Mouse (Mus musculus) CH12.LX (cell line): ENCODE results near the gene Ubl5. TPM values are rescaled to one million over a fixed set of nuclear protein-coding genes. Genes with fewer than 3 reads are reported as not detected.

Experiments
- DNase-seq: peaks from one replicate; pipeline ENCODE4 v3.0.0-alpha.2; 2013; ENCODE audit errors: extremely low read depth
- H3K27ac ChIP-seq: 2 replicates; pipeline ENCODE4 v1.5.1; 2012; ENCODE audit warnings: low read depth, mild to moderate bottlenecking, control low read depth, moderate library complexity; ENCODE audit not compliant: insufficient read depth
- H3K27me3 ChIP-seq: replicated peaks from 2 replicates; pipeline ENCODE3; 2012; ENCODE audit warnings: inconsistent platforms
- H3K36me3 ChIP-seq, 2 experiments: replicated peaks in 1 of 2; 2 replicates each; pipeline versions ENCODE3 to v1.6.1; 2012; ENCODE audit warnings: inconsistent platforms in 1 of 2, low read length in 1 of 2, mild to moderate bottlenecking in 1 of 2, mixed read lengths in 1 of 2, moderate library complexity in 1 of 2; ENCODE audit not compliant: control insufficient read depth in 1 of 2, insufficient read depth in 1 of 2
- H3K4me1 ChIP-seq, 2 experiments: 2 replicates each; pipeline ENCODE4 v1.6.1; 2012; ENCODE audit warnings: inconsistent platforms in 1 of 2, moderate library complexity in 1 of 2; ENCODE audit not compliant: insufficient read depth in 2 of 2, control insufficient read depth in 1 of 2
- H3K4me2 ChIP-seq: 2 replicates; pipeline ENCODE4 v1.6.1; 2012; ENCODE audit warnings: low read depth, mild to moderate bottlenecking, control low read depth; ENCODE audit not compliant: poor library complexity, insufficient read depth, severe bottlenecking
- H3K4me3 ChIP-seq, 3 experiments: fragments of 150-350 bp in 1 of 3; sonication (generic) in 1 of 3; replicated peaks in 1 of 3; 2 replicates each; pipeline versions ENCODE3 to v1.5.1; 2011 to 2012; ENCODE audit warnings: low read depth in 2 of 3, low read length in 2 of 3, mild to moderate bottlenecking in 2 of 3, moderate library complexity in 2 of 3, control low read depth in 1 of 3, improper control_type of control experiment in 1 of 3, inconsistent platforms in 1 of 3, mixed read lengths in 1 of 3; ENCODE audit not compliant: poor library complexity in 1 of 3
- H3K79me2 ChIP-seq: replicated peaks from 2 replicates; pipeline ENCODE4 v1.6.1; 2012; ENCODE audit warnings: mild to moderate bottlenecking, moderate library complexity; ENCODE audit not compliant: control insufficient read depth, poor library complexity, insufficient read depth, severe bottlenecking; ENCODE audit errors: extremely low read depth
- H3K9ac ChIP-seq: 2 replicates; pipeline ENCODE4 v1.6.1; 2012; ENCODE audit warnings: low read depth, mild to moderate bottlenecking, control low read depth, moderate library complexity; ENCODE audit not compliant: insufficient read depth
- H3K9me3 ChIP-seq: replicated peaks from 2 replicates; pipeline ENCODE3; 2012; ENCODE audit warnings: low read length, inconsistent platforms, mixed read lengths
- EP300 ChIP-seq: IDR thresholded peaks from 2 replicates; pipeline ENCODE4 v1.6.1; 2011; ENCODE audit warnings: low read length, improper control_type of control experiment
- GABPA ChIP-seq: IDR thresholded peaks from 2 replicates; pipeline ENCODE4 v1.6.1; 2012; ENCODE audit warnings: low read depth, low read length, improper control_type of control experiment, inconsistent platforms; ENCODE audit not compliant: insufficient replicate concordance
- JUN ChIP-seq: IDR thresholded peaks from 2 replicates; pipeline ENCODE4 v1.6.1; 2011; ENCODE audit warnings: low read depth, mild to moderate bottlenecking, low read length, improper control_type of control experiment, moderate library complexity; ENCODE audit not compliant: insufficient read depth
- KAT2A ChIP-seq: IDR thresholded peaks from 2 replicates; pipeline ENCODE4 v1.6.1; 2012; ENCODE audit warnings: low read length, improper control_type of control experiment, inconsistent platforms; ENCODE audit not compliant: insufficient replicate concordance
- MAX ChIP-seq: IDR thresholded peaks from 2 replicates; pipeline ENCODE4 v1.6.1; 2011; ENCODE audit warnings: low read length, improper control_type of control experiment
- MYC ChIP-seq: IDR thresholded peaks from 2 replicates; pipeline ENCODE4 v1.6.1; 2011; ENCODE audit warnings: low read depth, mild to moderate bottlenecking, improper control_type of control experiment, low read length
- PAX5 ChIP-seq: IDR thresholded peaks from 2 replicates; pipeline ENCODE4 v1.6.1; 2012; ENCODE audit warnings: low read length, inconsistent platforms, mixed read lengths
- POLR2A ChIP-seq: IDR thresholded peaks from 2 replicates; pipeline ENCODE4 v1.6.1; 2011; ENCODE audit warnings: low read depth, mild to moderate bottlenecking, improper control_type of control experiment, low read length
- RAD21 ChIP-seq: IDR thresholded peaks from 2 replicates; pipeline ENCODE4 v1.6.1; 2011; ENCODE audit warnings: low read depth, mild to moderate bottlenecking, low read length, improper control_type of control experiment, moderate library complexity
- RCOR1 ChIP-seq: conservative IDR thresholded peaks from 2 replicates; pipeline ENCODE4 v1.6.1; 2012; ENCODE audit warnings: low read depth, mild to moderate bottlenecking, inconsistent platforms, low read length, improper control_type of control experiment
- SIN3A ChIP-seq: IDR thresholded peaks from 2 replicates; pipeline ENCODE4 v1.6.1; 2012; ENCODE audit warnings: low read length, improper control_type of control experiment, inconsistent platforms
- SMC3 ChIP-seq: IDR thresholded peaks from 2 replicates; pipeline ENCODE4 v1.6.1; 2011; ENCODE audit warnings: low read depth, low read length, improper control_type of control experiment
- TCF12 ChIP-seq: IDR thresholded peaks from 2 replicates; pipeline ENCODE4 v1.6.1; 2014; ENCODE audit warnings: low read depth, mild to moderate bottlenecking, inconsistent platforms, low read length, improper control_type of control experiment
- USF2 ChIP-seq: conservative IDR thresholded peaks from 2 replicates; pipeline ENCODE4 v1.6.1; 2011; ENCODE audit warnings: low read depth, low read length, improper control_type of control experiment
- ZKSCAN1 ChIP-seq: IDR thresholded peaks from 2 replicates; pipeline ENCODE4 v1.6.1; 2012; ENCODE audit warnings: low read depth, inconsistent platforms, low read length, improper control_type of control experiment, borderline replicate concordance
- ZMIZ1 ChIP-seq: IDR thresholded peaks from 2 replicates; pipeline ENCODE4 v1.6.1; 2012; ENCODE audit warnings: low read depth, mild to moderate bottlenecking, inconsistent platforms, low read length, improper control_type of control experiment
- ZNF384 ChIP-seq: IDR thresholded peaks from 2 replicates; pipeline ENCODE4 v1.6.1; 2012; ENCODE audit warnings: low read depth, low read length, improper control_type of control experiment, inconsistent platforms
- dilution Hi-C: fragments of 300-500 bp; cut with MboI; formaldehyde crosslinking; loops from 2 replicates; pipeline ENCODE4 v1.14.3; 2020; ENCODE audit warnings: low sequenced_read_pairs; ENCODE audit not compliant: extremely low pct_unique_long_range_greater_than_20kb, extremely low pct_ligation_motif_present
- in situ Hi-C: fragments of 300-500 bp; cut with MboI; formaldehyde crosslinking; loops from 3 replicates; pipeline ENCODE4 v1.14.3; 2019; ENCODE audit warnings: low sequenced_read_pairs, low pct_ligation_motif_present, low pct_unique_long_range_greater_than_20kb, mixed read lengths
- polyA plus RNA-seq: library from polyadenylated mRNA; unstranded; fragments of >175 nt; gene quantifications from 2 replicates; pipeline ENCODE4 v1.2.1, GENCODE M21; 2012; ENCODE audit warnings: low read depth; ENCODE audit not compliant: insufficient read length
- total RNA-seq, 2 experiments: library from RNA; depleted of rRNA; stranded (reverse); fragments of 300-350 nt in 1 of 2; fragments of >200 nt in 1 of 2; gene quantifications; 2 replicates each; pipeline ENCODE4 v1.2.3; 2012 to 2014

Ubl5 gene
- total and polyA plus RNA-seq, 3 experiments, result 155 to 328 (median 291) TPM

GRCm38 (mm10) chr9:20694721-20695235, 52.1 kb downstream of the Ubl5 start:
- dilution Hi-C loops, result no loop called here
- H3K27me3 ChIP-seq, result peaks cover 24% of the 10 kb centered on the region
- no peak overlapping the region for H3K4me3 ChIP-seq
- H3K4me1 ChIP-seq, result peaks cover 2 to 11% of the 10 kb centered on the region in 2 experiments
- H3K27ac ChIP-seq, result no peak overlapping the region
- no peak overlapping the region for H3K9ac ChIP-seq
- peaks cover under 1% of the 10 kb centered on the region for H3K9me3 ChIP-seq
- in situ Hi-C loops, result no loop called here
- no peaks in the 10 kb centered on the region for H3K36me3 ChIP-seq
- TF ChIP-seq USF2 (no peak), GABPA (no peak), KAT2A (no peak), ZMIZ1 (no peak), TCF12 (no peak), SIN3A (no peak), ZKSCAN1 (no peak), MAX (no peak), SMC3 (no peak), EP300 (no peak), PAX5 (no peak), ZNF384 (no peak), POLR2A (no peak), JUN (no peak), RAD21 (no peak)
- no peaks in the 10 kb centered on the region for H3K79me2 ChIP-seq
- DNase-seq, result no peak
- H3K4me2 ChIP-seq, result no peak overlapping the region

- TF ChIP-seq MYC, result no peak
- no peak for TF ChIP-seq RCOR1
- H3K27me3 ChIP-seq, result peaks cover 29% of the 10 kb centered on the region
- in situ Hi-C loops, result no loop called here
Observed at GRCm38 (mm10) chr9:20696107-20696712, 53.5 kb downstream of the Ubl5 start.

More at GRCm38 (mm10) chr9:20696107-20696712, 53.5 kb downstream of the Ubl5 start:
- Histone ChIP-seq H3K79me2 (no peaks in the 10 kb centered on the region), H3K9me3 (peaks cover 3% of the 10 kb centered on the region), H3K4me1 (peaks cover 2% of the 10 kb centered on the region in 2 experiments; a peak in 1 of 4 replicates), H3K4me3 (no peak overlapping the region), H3K4me2 (no peak overlapping the region), H3K9ac (no peak overlapping the region), H3K36me3 (no peaks in the 10 kb centered on the region), H3K27ac (no peak overlapping the region)
- dilution Hi-C loops, result no loop called here
- no peak for DNase-seq

Other genes starting within 250 kb of the Ubl5 start
- 13.3 and 16.5 TPM in 2 replicates for gene Zfp26, start 182.7 kb upstream of the Ubl5 start, total RNA-seq (2012; rRNA removed)
- gene Zfp26, start 182.7 kb upstream of the Ubl5 start, total RNA-seq (2014; rRNA removed), result 17.3 and 22.0 TPM in 2 replicates
- gene Zfp26, start 182.7 kb upstream of the Ubl5 start, polyA plus RNA-seq, result 9.4 and 11.7 TPM in 2 replicates
- gene Zfp426, start 150.1 kb upstream of the Ubl5 start, total RNA-seq (2012; rRNA removed), result 13.9 and 14.7 TPM in 2 replicates
- gene Zfp426, start 150.1 kb upstream of the Ubl5 start, total RNA-seq (2014; rRNA removed), result 18.2 and 19.3 TPM in 2 replicates
- 11.8 and 13.0 TPM in 2 replicates for gene Zfp426, start 150.1 kb upstream of the Ubl5 start, polyA plus RNA-seq
- 20.4 and 23.6 TPM in 2 replicates for gene Zfp266, start 121.5 kb upstream of the Ubl5 start, total RNA-seq (2012; rRNA removed)
- gene Zfp266, start 121.5 kb upstream of the Ubl5 start, total RNA-seq (2014; rRNA removed), result 24.0 and 26.3 TPM in 2 replicates
- gene Zfp266, start 121.5 kb upstream of the Ubl5 start, polyA plus RNA-seq, result 11.6 and 12.3 TPM in 2 replicates
- gene Zfp846, start 61.6 kb upstream of the Ubl5 start, total RNA-seq (2012; rRNA removed), result 2.8 and 3.4 TPM in 2 replicates
- gene Zfp846, start 61.6 kb upstream of the Ubl5 start, total RNA-seq (2014; rRNA removed), result 4.8 and 4.9 TPM in 2 replicates
- 3.4 and 4.8 TPM in 2 replicates for gene Zfp846, start 61.6 kb upstream of the Ubl5 start, polyA plus RNA-seq
- gene Fbxl12, start 1.9 kb downstream of the Ubl5 start, total RNA-seq (2012; rRNA removed), result 4.2 and 5.0 TPM in 2 replicates
- gene Fbxl12, start 1.9 kb downstream of the Ubl5 start, total RNA-seq (2014; rRNA removed), result 3.7 and 4.0 TPM in 2 replicates
- 10.5 and 13.7 TPM in 2 replicates for gene Fbxl12, start 1.9 kb downstream of the Ubl5 start, polyA plus RNA-seq
- gene Pin1, start 9.2 kb downstream of the Ubl5 start, total RNA-seq (2012; rRNA removed), result 43.0 and 55.8 TPM in 2 replicates
- gene Pin1, start 9.2 kb downstream of the Ubl5 start, total RNA-seq (2014; rRNA removed), result 48.6 and 51.4 TPM in 2 replicates
- gene Pin1, start 9.2 kb downstream of the Ubl5 start, polyA plus RNA-seq, result 37.0 and 38.3 TPM in 2 replicates
- gene Olfm2, start 103.5 kb downstream of the Ubl5 start, total RNA-seq (2012; rRNA removed), result 0.08 TPM in 1 of 2 replicates, not detected in the other
- gene Olfm2, start 103.5 kb downstream of the Ubl5 start, total RNA-seq (2014; rRNA removed), result not detected in 2 replicates
- 0.14 and 0.47 TPM in 2 replicates for gene Olfm2, start 103.5 kb downstream of the Ubl5 start, polyA plus RNA-seq
- 0.08 and 0.25 TPM in 2 replicates for gene Col5a3, start 172.2 kb downstream of the Ubl5 start, total RNA-seq (2012; rRNA removed)
- not detected in 2 replicates for gene Col5a3, start 172.2 kb downstream of the Ubl5 start, total RNA-seq (2014; rRNA removed)
- 0.04 TPM in 1 of 2 replicates, not detected in the other for gene Col5a3, start 172.2 kb downstream of the Ubl5 start, polyA plus RNA-seq
- gene Rdh8, start 175.6 kb downstream of the Ubl5 start, total RNA-seq (2012; rRNA removed), result not detected in 2 replicates
- not detected in 2 replicates for gene Rdh8, start 175.6 kb downstream of the Ubl5 start, total RNA-seq (2014; rRNA removed)
- gene Rdh8, start 175.6 kb downstream of the Ubl5 start, polyA plus RNA-seq, result not detected in 2 replicates
- gene A230050P20Rik, start 225.8 kb downstream of the Ubl5 start, total RNA-seq (2012; rRNA removed), result 18.8 and 25.2 TPM in 2 replicates
- 3.3 and 3.7 TPM in 2 replicates for gene A230050P20Rik, start 225.8 kb downstream of the Ubl5 start, total RNA-seq (2014; rRNA removed)
- gene A230050P20Rik, start 225.8 kb downstream of the Ubl5 start, polyA plus RNA-seq, result 11.0 and 11.2 TPM in 2 replicates
- gene Angptl6, start 236.8 kb downstream of the Ubl5 start, total RNA-seq (2012; rRNA removed), result 3.4 and 11.8 TPM in 2 replicates
- gene Angptl6, start 236.8 kb downstream of the Ubl5 start, total RNA-seq (2014; rRNA removed), result 1.4 and 2.0 TPM in 2 replicates
- 0.57 and 1.1 TPM in 2 replicates for gene Angptl6, start 236.8 kb downstream of the Ubl5 start, polyA plus RNA-seq
- gene Ppan, start 245.3 kb downstream of the Ubl5 start, total RNA-seq (2012; rRNA removed), result 346 and 359 TPM in 2 replicates
- 242 and 272 TPM in 2 replicates for gene Ppan, start 245.3 kb downstream of the Ubl5 start, total RNA-seq (2014; rRNA removed)
- gene Ppan, start 245.3 kb downstream of the Ubl5 start, polyA plus RNA-seq, result 359 and 389 TPM in 2 replicates